Mouse (Mus musculus) midbrain, embryonic 16.5 days (tissue): ENCODE measurements around the gene Tecr. TPM values are rescaled to one million over a fixed set of nuclear protein-coding genes. Genes with fewer than 3 reads are reported as not detected.

ENCODE experiments used
- ATAC-seq: fragments of 200-750 bp; cut with Nextera tagmentation; 2 replicates; pipeline ENCODE4 v1.8.0; 2017; ENCODE audit warnings: moderate TSS enrichment
- H3K27ac ChIP-seq: fragments of 300-500 bp; sonication (generic); 2 replicates; pipeline ENCODE4 v1.5.1; 2014; ENCODE audit warnings: mild to moderate bottlenecking, low read length, mixed read lengths
- H3K27me3 ChIP-seq: fragments of 300-500 bp; sonication (generic); 2 replicates; pipeline ENCODE4 v1.6.1; 2014; ENCODE audit warnings: low read depth, low read length, mixed read lengths; ENCODE audit not compliant: control insufficient read depth, insufficient read depth
- H3K36me3 ChIP-seq: fragments of 300-500 bp; sonication (generic); 2 replicates; pipeline ENCODE4 v1.6.1; 2014; ENCODE audit warnings: mild to moderate bottlenecking, low read length, moderate library complexity, mixed read lengths; ENCODE audit not compliant: control insufficient read depth, insufficient read depth
- H3K4me1 ChIP-seq: fragments of 300-500 bp; sonication (generic); 2 replicates; pipeline ENCODE4 v1.6.1; 2014; ENCODE audit warnings: mild to moderate bottlenecking, low read length, mixed read lengths; ENCODE audit not compliant: control insufficient read depth, insufficient read depth
- H3K4me2 ChIP-seq: fragments of 300-500 bp; sonication (generic); 2 replicates; pipeline ENCODE4 v1.6.1; 2014; ENCODE audit warnings: mild to moderate bottlenecking, low read length, mixed read lengths
- H3K4me3 ChIP-seq: fragments of 300-500 bp; sonication (generic); 2 replicates; pipeline ENCODE4 v1.5.1; 2014; ENCODE audit warnings: low read depth, mild to moderate bottlenecking, low read length, moderate library complexity, mixed read lengths
- H3K9ac ChIP-seq: fragments of 300-500 bp; sonication (generic); 2 replicates; pipeline ENCODE4 v1.6.1; 2014; ENCODE audit warnings: low read depth, low read length, mixed read lengths
- H3K9me3 ChIP-seq: fragments of 300-500 bp; sonication (generic); replicated peaks from 2 replicates; pipeline ENCODE4 v1.6.1; 2014; ENCODE audit warnings: mild to moderate bottlenecking, low read length, mixed read lengths; ENCODE audit not compliant: control insufficient read depth, poor library complexity, severe bottlenecking
- WGBS: fragments of 180-500 bp; shearing (Covaris S2); extraction: QIAGEN DNeasy Blood & Tissue Kit; methylation state at CpG from one replicate; pipeline ENCODE4 v1.1.7; 2014; 5-methylcytosine and 5-hydroxymethylcytosine counted together
- polyA plus RNA-seq: library from polyadenylated mRNA; unstranded; fragments of >200 nt; fragmentation: Nextera tagmentation; extraction: Ambion mirVana; gene quantifications from 2 replicates; pipeline ENCODE4 v1.2.1, GENCODE M21; 2015

Tecr gene
- polyA plus RNA-seq, 1 experiment from 2014 or later, result 1,247 TPM

- Histone ChIP-seq H3K36me3 (no peaks in the 10 kb centered on the region), H3K9ac (peak overlapping the region; percentile 85), H3K4me2 (peak overlapping the region; percentile 87), H3K4me1 (peaks cover 45% of the 10 kb centered on the region), H3K4me3 (peak overlapping the region; percentile 78), H3K27ac (0 out of 2 replicates have a peak overlapping the region, but pooled peaks have one; percentile 39), H3K27me3 (no peaks in the 10 kb centered on the region), H3K9me3 (no peaks in the 10 kb centered on the region)
- 55% methylated on average over 3 of the region's 3 CpGs for WGBS
- no peak for ATAC-seq
Measured at GRCm38 (mm10) chr8:83592682-83593081, 15.1 kb downstream of the Tecr start.

GRCm38 (mm10) chr8:83590488-83591023 lies 17.2 kb downstream of the Tecr start:
- no peaks in the 10 kb centered on the region for H3K9me3 ChIP-seq
- H3K27me3 ChIP-seq, result no peaks in the 10 kb centered on the region
- H3K36me3 ChIP-seq, result no peaks in the 10 kb centered on the region
- H3K9ac ChIP-seq, result no peak overlapping the region
- WGBS, result 79% methylated on average over 7 of the region's 7 CpGs
- H3K27ac ChIP-seq, result no peak overlapping the region
- peaks cover 46% of the 10 kb centered on the region for H3K4me1 ChIP-seq
- no peak for ATAC-seq
- no peak overlapping the region for H3K4me3 ChIP-seq
- peak overlapping the region; percentile 87 for H3K4me2 ChIP-seq

GRCm38 (mm10) chr8:83588886-83589285 lies 18.9 kb downstream of the Tecr start:
- Histone ChIP-seq H3K4me2 (no peak overlapping the region), H3K9me3 (no peaks in the 10 kb centered on the region)
- 96% methylated on average over 5 of the region's 5 CpGs for WGBS

DNA sequence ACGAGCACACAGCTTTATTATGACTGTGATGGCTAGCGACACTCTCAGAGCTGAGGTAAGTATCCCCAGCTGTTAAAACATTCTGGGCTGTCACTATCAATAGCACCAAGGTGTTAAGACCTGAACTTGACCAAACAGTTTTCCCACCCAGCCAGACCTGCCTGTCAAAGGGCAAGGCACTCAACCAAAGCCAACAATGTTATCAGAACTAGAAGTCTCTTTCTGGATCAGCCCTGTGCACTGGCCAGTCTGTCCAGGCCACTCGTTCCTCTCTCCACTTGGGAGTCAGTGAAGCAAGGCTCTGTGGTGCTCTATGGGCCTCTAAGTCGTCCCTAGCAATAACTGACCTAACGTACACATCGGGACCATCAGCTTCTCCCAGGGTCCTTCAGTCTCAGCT lies 20.1 kb downstream of the Tecr start:
- peaks cover 50% of the 10 kb centered on the region for H3K4me1 ChIP-seq
- ATAC-seq, result no peak
- no peaks in the 10 kb centered on the region for H3K36me3 ChIP-seq
- H3K9me3 ChIP-seq, result no peaks in the 10 kb centered on the region
- no peak overlapping the region for H3K9ac ChIP-seq
- H3K4me3 ChIP-seq, result no peak overlapping the region
- no peak overlapping the region for H3K27ac ChIP-seq
- H3K27me3 ChIP-seq, result no peaks in the 10 kb centered on the region
- WGBS, result 91% methylated on average over 6 of the region's 6 CpGs
- no peak overlapping the region for H3K4me2 ChIP-seq

More at GRCm38 (mm10) chr8:83588886-83589285, 18.9 kb downstream of the Tecr start:
- no peak overlapping the region for H3K9ac ChIP-seq
- no peaks in the 10 kb centered on the region for H3K36me3 ChIP-seq
- H3K27ac ChIP-seq, result no peak overlapping the region
- no peak for ATAC-seq
- H3K27me3 ChIP-seq, result no peaks in the 10 kb centered on the region
- H3K4me1 ChIP-seq, result peaks cover 53% of the 10 kb centered on the region
- no peak overlapping the region for H3K4me3 ChIP-seq

- H3K4me2 ChIP-seq, result no peak overlapping the region
- H3K27ac ChIP-seq, result no peak overlapping the region
- WGBS, result 87% methylated on average over 3 of the region's 3 CpGs
- no peak overlapping the region for H3K4me3 ChIP-seq
- H3K36me3 ChIP-seq, result no peaks in the 10 kb centered on the region
- H3K27me3 ChIP-seq, result no peaks in the 10 kb centered on the region
- no peak overlapping the region for H3K9ac ChIP-seq
- no peaks in the 10 kb centered on the region for H3K9me3 ChIP-seq
- no peak for ATAC-seq
- H3K4me1 ChIP-seq, result peaks cover 34% of the 10 kb centered on the region
Measured at GRCm38 (mm10) chr8:83585333-83585732, 22.4 kb downstream of the Tecr start.

DNA sequence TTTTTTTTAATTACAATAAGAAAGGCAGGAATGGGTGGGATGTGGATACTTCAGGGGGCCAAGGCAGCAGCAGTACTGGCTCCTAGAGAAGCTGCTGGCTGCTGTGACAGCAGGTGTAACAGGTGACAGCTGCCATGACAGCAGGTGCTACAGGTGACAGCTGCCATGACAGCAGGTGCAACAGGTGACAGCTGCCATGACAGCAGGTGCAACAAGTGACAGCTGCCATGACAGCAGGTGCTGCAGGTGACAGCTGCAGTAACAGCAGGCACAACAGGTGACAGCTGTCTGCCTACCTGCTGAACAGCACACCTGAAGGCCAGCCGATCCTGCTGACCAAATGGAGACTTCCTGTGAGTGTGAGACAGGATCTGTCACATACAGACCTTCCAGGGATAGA lies 23.0 kb downstream of the Tecr start:
- Histone ChIP-seq H3K4me2 (no peak overlapping the region), H3K27me3 (no peaks in the 10 kb centered on the region), H3K4me1 (peaks cover 28% of the 10 kb centered on the region), H3K4me3 (no peak overlapping the region), H3K9me3 (no peaks in the 10 kb centered on the region), H3K36me3 (no peaks in the 10 kb centered on the region), H3K9ac (no peak overlapping the region), H3K27ac (no peak overlapping the region)
- ATAC-seq, result no peak
- 96% methylated on average over 1 of the region's 1 CpGs for WGBS

DNA sequence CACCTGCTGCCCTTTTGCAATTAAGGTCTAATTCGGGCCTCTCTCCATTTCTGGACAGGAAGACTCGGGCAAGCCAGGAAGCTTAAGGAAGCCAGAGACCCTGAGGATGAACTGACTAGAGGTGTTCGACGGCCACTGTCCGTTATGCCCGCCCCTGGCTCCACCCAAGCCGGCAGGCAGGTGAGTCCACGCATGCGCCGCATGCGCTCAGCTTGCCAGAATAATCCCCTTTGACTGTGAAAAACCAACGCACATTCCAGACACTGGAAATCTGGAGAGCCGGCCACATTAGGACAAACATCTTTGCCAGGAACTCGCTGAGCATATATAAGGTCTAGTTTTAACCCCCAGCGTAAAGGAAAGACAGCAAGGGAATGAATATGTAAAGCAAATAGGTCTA lies 24.5 kb downstream of the Tecr start:
- Histone ChIP-seq H3K9me3 (no peaks in the 10 kb centered on the region), H3K36me3 (no peaks in the 10 kb centered on the region), H3K4me1 (peaks cover 20% of the 10 kb centered on the region), H3K27me3 (no peaks in the 10 kb centered on the region), H3K4me2 (no peak overlapping the region), H3K27ac (no peak overlapping the region), H3K4me3 (no peak overlapping the region), H3K9ac (no peak overlapping the region)
- no peak for ATAC-seq
- 83% methylated on average over 15 of the region's 15 CpGs for WGBS

- Histone ChIP-seq H3K4me3 (no peak overlapping the region), H3K27me3 (no peaks in the 10 kb centered on the region), H3K36me3 (no peaks in the 10 kb centered on the region), H3K27ac (no peak overlapping the region), H3K9me3 (no peaks in the 10 kb centered on the region), H3K4me1 (peaks cover 23% of the 10 kb centered on the region), H3K9ac (no peak overlapping the region), H3K4me2 (no peak overlapping the region)
- no peak for ATAC-seq
- 84% methylated on average over 8 of the region's 8 CpGs for WGBS
Measured at GRCm38 (mm10) chr8:83582226-83582625, 25.5 kb downstream of the Tecr start.

DNA sequence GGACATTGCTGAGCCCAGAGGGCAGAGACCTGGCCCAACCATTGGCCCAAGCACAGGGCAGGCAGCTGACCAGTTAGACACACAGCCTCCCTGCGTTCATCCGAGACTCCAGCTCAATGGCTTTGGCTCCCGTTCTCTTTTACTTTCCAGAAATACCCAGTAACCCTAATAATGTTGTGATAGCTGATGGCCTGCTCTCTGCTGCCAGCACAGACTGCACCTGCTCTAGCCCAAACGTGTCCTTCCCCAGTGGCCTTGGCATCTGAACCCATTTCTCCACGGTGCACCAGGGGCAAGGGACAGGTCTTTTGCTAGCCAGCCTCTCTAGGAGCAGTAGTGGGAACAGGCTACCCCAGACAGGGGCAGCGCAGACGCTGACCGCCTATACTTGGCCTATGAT lies 26.9 kb downstream of the Tecr start:
- Histone ChIP-seq H3K4me1 (peaks cover 35% of the 10 kb centered on the region), H3K9me3 (no peaks in the 10 kb centered on the region), H3K36me3 (no peaks in the 10 kb centered on the region), H3K27ac (no peak overlapping the region), H3K27me3 (no peaks in the 10 kb centered on the region), H3K4me2 (no peak overlapping the region), H3K4me3 (no peak overlapping the region), H3K9ac (no peak overlapping the region)
- WGBS, result 94% methylated on average over 8 of the region's 8 CpGs
- ATAC-seq, result no peak
